Mouse (Mus musculus) adrenal gland, adult (tissue): Measurements from ENCODE around the gene Grxcr1.

Source experiments
- DNase-seq, 2 experiments: peaks; one replicate each; pipeline ENCODE4 v3.0.0; 2022 to 2023; ENCODE audit warnings: low spot score in 1 of 2; ENCODE audit not compliant: inconsistent age in 2 of 2

Grxcr1 gene

GRCm38 (mm10) chr5:68031744-68032143 is at the start of gene Grxcr1:
TSS of gene Grxcr1 (plus strand) at chr5:68031835.
- DNase-seq = no peak

- no peak for DNase-seq
Observed at GRCm38 (mm10) chr5:67981946-67982526, 49.6 kb upstream of the Grxcr1 start.

- no peak for DNase-seq
Observed at GRCm38 (mm10) chr5:67990426-67990825, 41.2 kb upstream of the Grxcr1 start.

- no peak for DNase-seq
Observed at GRCm38 (mm10) chr5:68002611-68003010, 29.0 kb upstream of the Grxcr1 start.

GRCm38 (mm10) chr5:68003904-68004303 is 27.7 kb upstream of the Grxcr1 start:
- DNase-seq = no peak

- DNase-seq = no peak
Observed at GRCm38 (mm10) chr5:68004419-68004818, 27.2 kb upstream of the Grxcr1 start.

GRCm38 (mm10) chr5:68007074-68007473 is 24.6 kb upstream of the Grxcr1 start:
- DNase-seq = no peak

GRCm38 (mm10) chr5:68011569-68011968 is 20.1 kb upstream of the Grxcr1 start:
- DNase-seq = peak in 1 of 2 experiments; percentile 32

GRCm38 (mm10) chr5:68012618-68013017 is 19.0 kb upstream of the Grxcr1 start:
- DNase-seq = peak; percentile 78 to 94

- no peak for DNase-seq
Observed at GRCm38 (mm10) chr5:68020870-68021269, 10.8 kb upstream of the Grxcr1 start.

- DNase-seq = no peak
Observed at GRCm38 (mm10) chr5:68026658-68027422, 4.8 kb upstream of the Grxcr1 start.

- no peak for DNase-seq
Observed at GRCm38 (mm10) chr5:68027474-68027873, 4.2 kb upstream of the Grxcr1 start.

GRCm38 (mm10) chr5:68033345-68033744 is 1.7 kb downstream of the Grxcr1 start:
- DNase-seq = no peak

GRCm38 (mm10) chr5:68039077-68039476 is 7.4 kb downstream of the Grxcr1 start:
- DNase-seq = no peak

- no peak for DNase-seq
Observed at GRCm38 (mm10) chr5:68043339-68043738, 11.7 kb downstream of the Grxcr1 start.

- DNase-seq = peak; percentile 7 to 33
Observed at GRCm38 (mm10) chr5:68048783-68049182, 17.1 kb downstream of the Grxcr1 start.

GRCm38 (mm10) chr5:68049536-68049935 is 17.9 kb downstream of the Grxcr1 start:
- no peak for DNase-seq

GRCm38 (mm10) chr5:68051101-68051500 is 19.5 kb downstream of the Grxcr1 start:
- DNase-seq = no peak

- no peak for DNase-seq
Observed at GRCm38 (mm10) chr5:68057574-68057973, 25.9 kb downstream of the Grxcr1 start.

- no peak for DNase-seq
Observed at GRCm38 (mm10) chr5:68068694-68069093, 37.1 kb downstream of the Grxcr1 start.

- no peak for DNase-seq
Observed at GRCm38 (mm10) chr5:68070308-68070707, 38.7 kb downstream of the Grxcr1 start.

GRCm38 (mm10) chr5:68071857-68072256 is 40.2 kb downstream of the Grxcr1 start:
- DNase-seq = no peak
